Mouse (Mus musculus) erythroblast, embryonic 14.5 days (primary cell): ENCODE measurements around the gene Smug1. TPM values are rescaled to one million over a fixed set of nuclear protein-coding genes. Genes with fewer than 3 reads are reported as not detected.

Experiments
- H3K27me3 ChIP-seq: 2 replicates; pipeline ENCODE4 v1.6.1; 2012; ENCODE audit warnings: inconsistent platforms; ENCODE audit not compliant: control insufficient read depth
- H3K36me3 ChIP-seq: 2 replicates; pipeline ENCODE4 v1.6.1; 2012; ENCODE audit warnings: mild to moderate bottlenecking, inconsistent platforms; ENCODE audit not compliant: control insufficient read depth
- H3K4me1 ChIP-seq: 2 replicates; pipeline ENCODE4 v1.6.1; 2012; ENCODE audit warnings: inconsistent platforms; ENCODE audit not compliant: control insufficient read depth
- H3K4me3 ChIP-seq: replicated peaks from 2 replicates; pipeline ENCODE3; 2012; ENCODE audit warnings: moderate library complexity, mild to moderate bottlenecking, inconsistent platforms
- H3K9me3 ChIP-seq: 2 replicates; pipeline ENCODE4 v1.6.1; 2012; ENCODE audit warnings: low read length, inconsistent platforms, mixed read lengths; ENCODE audit not compliant: control insufficient read depth
- GATA1 ChIP-seq: IDR thresholded peaks from 2 replicates; pipeline ENCODE4 v1.6.1; 2012; ENCODE audit warnings: low read length, inconsistent platforms, mixed read lengths
- TAL1 ChIP-seq: IDR thresholded peaks from 3 replicates; pipeline ENCODE4 v1.6.1; 2012; ENCODE audit warnings: low read length, inconsistent platforms, mixed read lengths
- polyA plus RNA-seq: library from polyadenylated mRNA; stranded (reverse); fragments of >175 nt; gene quantifications from 2 replicates; pipeline ENCODE4 v1.2.3, GENCODE M21; 2012

The Smug1 gene
- polyA plus RNA-seq, 1 experiment = 0.19 TPM

DNA sequence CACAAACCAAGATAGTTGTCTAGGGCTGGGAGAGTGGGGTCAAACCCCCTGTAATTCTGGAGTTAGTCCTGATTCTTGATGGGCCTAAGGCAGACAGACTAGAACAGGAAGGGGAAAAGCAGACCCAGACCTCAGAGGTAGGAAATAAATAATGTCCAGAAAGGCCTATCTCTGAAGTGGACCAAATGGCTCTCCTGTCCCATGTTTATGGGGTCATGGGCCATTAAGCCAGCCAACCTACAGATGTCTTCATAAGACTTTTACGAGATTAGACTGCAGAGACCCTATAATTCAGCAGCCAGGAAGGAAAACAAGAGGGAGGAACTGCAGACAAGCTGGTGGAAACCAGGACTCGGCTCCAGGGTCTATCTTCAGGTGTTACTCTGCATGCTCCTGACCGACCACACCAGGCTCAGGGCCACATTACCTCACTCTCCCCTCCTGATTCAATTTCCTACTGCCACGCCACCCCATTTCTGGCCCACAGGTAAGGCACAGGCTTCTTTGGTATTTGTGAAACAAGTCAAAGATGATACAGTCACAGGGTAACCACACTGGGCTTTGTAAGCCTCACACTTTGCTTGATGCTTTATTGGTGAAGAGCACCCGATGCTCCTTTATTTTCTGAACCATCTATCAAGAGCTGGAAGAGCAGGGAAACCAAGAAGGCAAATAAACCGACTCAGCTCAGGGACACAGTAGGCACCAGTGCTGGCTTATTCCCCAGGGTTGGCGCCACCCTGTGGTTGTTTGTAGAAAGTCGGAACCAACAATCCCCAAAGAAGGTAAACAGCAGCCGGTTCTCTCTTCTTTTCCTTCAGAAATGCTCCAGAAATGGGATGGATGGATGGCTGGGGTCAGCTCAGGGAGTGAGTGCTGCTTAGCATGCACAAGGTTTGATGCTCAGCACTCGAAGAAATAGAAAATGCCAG lies 23.9 kb upstream of the Smug1 start:
- Histone ChIP-seq H3K9me3 (no peaks in the 10 kb centered on the region), H3K36me3 (peaks cover 68% of the 10 kb centered on the region), H3K27me3 (no peaks in the 10 kb centered on the region), H3K4me3 (no peak overlapping the region), H3K4me1 (no peaks in the 10 kb centered on the region)
- no peak for TF ChIP-seq GATA1
- no peak for TF ChIP-seq TAL1

DNA sequence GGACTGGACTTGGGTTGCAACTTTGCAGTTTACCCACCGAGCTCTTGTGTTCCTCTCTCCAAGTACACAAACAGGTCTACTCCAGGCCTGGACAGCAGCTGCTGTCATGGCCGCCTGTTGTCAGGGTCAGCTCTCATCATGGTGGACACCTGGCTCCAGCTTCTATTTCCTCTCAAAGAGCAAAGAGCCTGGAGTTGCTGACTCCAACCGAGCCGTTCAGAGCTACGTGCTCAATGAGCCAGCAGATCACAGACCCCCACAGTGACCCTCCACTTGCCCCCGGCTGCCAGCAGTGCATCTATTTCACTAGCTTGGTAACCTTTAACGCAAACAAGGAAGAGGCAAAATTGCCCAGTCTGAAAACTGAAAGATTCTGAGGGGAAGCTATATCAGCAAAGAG lies 23.2 kb upstream of the Smug1 start:
- TF ChIP-seq TAL1 (no peak), GATA1 (no peak)
- Histone ChIP-seq H3K9me3 (no peaks in the 10 kb centered on the region), H3K36me3 (peaks cover 61% of the 10 kb centered on the region), H3K27me3 (peaks cover 5% of the 10 kb centered on the region), H3K4me3 (no peak overlapping the region), H3K4me1 (no peaks in the 10 kb centered on the region)

DNA sequence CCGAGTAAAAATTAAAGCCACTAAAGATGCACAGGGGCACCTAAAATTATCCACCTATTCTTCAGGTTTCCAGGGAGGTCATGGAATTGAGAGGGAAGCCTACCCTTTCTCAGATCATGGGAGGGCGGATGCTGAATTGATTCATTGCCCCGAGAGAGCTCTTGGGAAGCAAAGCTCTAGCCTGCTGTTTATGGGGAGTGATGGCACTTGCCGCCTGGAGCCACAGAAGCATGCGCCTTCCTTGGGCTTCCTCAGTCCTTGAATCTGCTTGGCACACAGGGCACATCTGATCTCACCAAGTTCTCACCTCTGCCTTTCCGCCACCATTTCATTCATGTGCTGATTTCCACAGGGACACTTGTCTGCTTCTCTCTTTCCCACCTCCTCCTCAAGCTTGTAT lies 20.9 kb upstream of the Smug1 start:
- TF ChIP-seq GATA1 (no peak), TAL1 (no peak)
- peaks cover 11% of the 10 kb centered on the region for H3K4me1 ChIP-seq

DNA sequence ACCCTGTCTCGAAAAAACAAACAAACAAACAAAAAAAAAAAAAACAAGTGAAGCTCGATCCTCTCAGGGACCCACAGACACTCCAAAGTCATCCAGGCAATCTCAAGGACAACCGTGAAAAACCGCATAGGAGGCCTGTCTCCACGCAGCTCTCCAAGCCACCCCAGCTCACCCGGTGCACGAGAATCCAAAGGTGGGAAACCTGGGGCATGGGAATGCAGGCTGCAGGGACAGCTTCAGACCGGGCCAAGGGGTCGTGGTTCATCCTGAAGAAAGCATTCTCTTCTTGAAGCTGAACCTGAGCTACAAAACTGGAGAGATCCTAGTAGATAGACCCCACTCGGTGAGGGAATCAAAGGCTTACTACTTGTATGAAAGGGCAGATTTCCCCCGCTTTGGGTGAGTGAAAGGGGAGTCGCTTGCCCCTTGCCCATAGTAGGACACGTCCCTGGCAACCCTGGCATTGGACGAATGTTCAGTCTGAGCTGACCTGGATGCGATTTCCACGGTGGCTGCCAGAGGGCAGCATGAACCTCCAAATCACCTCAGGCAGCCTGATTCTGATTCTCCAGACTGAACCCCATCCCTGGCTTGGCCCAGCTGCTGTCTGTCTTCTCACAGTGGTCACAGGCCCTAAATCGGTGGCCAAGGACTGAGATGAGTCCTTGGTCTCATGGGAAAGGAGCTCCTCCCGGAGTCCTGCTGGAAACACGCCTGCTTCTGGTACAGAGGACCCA lies 18.7 kb upstream of the Smug1 start:
- peaks cover 2% of the 10 kb centered on the region; the same call in 1 of the 2 replicates for H3K9me3 ChIP-seq
- H3K27me3 ChIP-seq = peaks cover 50% of the 10 kb centered on the region
- TF ChIP-seq TAL1 = no peak
- no peak for TF ChIP-seq GATA1
- peaks cover 18% of the 10 kb centered on the region for H3K4me1 ChIP-seq
- no peak overlapping the region for H3K4me3 ChIP-seq
- H3K36me3 ChIP-seq = peaks cover 16% of the 10 kb centered on the region

More for the DNA sequence above, 20.9 kb upstream of the Smug1 start:
- Histone ChIP-seq H3K9me3 (peaks cover 2% of the 10 kb centered on the region; the same call in 1 of the 2 replicates), H3K4me3 (no peak overlapping the region), H3K27me3 (peaks cover 28% of the 10 kb centered on the region), H3K36me3 (peaks cover 38% of the 10 kb centered on the region)

DNA sequence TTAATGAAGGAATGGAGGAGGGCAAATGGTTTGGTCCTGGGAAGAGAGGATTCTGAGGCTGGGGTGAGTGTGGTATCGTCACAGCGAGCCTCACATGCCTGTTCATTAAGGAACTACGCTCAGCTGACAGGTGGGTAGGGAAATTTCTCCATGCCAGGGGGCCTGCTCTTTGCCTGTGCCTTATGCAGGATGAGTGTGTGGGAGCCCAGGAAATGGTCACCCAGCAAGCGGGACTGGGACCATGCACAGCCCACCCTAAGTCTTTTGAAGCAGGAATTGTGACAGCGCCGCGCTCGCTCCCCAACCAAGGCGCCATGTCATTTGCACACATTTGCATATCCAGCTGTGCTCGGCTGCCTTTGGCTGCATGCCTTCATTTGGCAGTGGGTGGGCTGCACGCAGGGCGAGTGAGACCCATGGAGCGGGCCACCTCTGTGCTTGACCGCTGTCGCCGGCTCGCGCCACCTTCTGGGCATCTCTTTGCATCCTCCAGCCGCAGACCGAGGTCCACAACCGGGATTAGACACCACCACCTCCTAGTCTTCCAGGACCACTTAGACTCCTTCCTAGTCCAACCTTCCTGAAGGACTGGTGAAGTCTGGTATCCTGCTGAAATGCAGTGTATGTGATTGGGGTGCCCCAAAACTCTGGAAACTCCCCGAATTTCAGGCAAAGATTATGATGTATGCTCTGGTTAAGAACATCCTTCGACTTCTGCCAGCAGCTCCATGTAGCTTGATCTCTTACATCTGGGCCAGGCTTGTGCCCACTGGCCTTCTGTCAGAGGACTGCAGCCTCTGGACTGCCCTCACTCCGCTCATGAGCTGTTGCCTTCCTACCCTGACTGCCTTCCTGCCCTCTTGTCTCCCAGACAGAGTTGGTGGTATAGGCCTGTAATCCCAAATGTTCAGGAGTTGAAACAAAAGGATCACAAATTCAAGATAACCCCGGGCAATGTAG lies 17.0 kb upstream of the Smug1 start:
- H3K36me3 ChIP-seq = peaks cover 3% of the 10 kb centered on the region
- H3K4me1 ChIP-seq = peaks cover 18% of the 10 kb centered on the region
- TF ChIP-seq TAL1 = no peak
- TF ChIP-seq GATA1 = no peak
- H3K9me3 ChIP-seq = peaks cover 2% of the 10 kb centered on the region; the same call in 1 of the 2 replicates
- H3K4me3 ChIP-seq = no peak overlapping the region
- peaks cover 67% of the 10 kb centered on the region for H3K27me3 ChIP-seq

DNA sequence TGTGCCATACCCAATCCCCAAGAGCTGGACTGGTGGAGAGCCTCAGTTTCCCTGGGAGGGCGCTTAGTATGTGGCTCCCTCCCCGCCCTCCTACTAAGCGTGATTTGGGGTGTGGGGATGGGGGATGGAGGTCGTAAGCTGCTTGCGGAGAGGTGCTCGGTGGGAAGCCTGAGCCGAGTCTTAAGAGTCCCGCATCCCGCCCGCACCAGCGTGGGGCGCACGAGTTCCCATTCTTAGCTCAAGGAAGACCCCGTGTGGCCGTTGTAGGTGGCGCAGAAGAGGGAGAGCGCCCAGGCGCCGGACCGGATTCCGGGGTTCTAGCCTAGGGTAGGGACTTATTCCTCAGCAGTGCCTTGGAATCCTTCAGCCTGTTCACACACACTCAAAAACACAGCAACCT lies 16.2 kb upstream of the Smug1 start:
- H3K9me3 ChIP-seq = peaks cover 2% of the 10 kb centered on the region; the same call in 1 of the 2 replicates
- H3K36me3 ChIP-seq = no peaks in the 10 kb centered on the region; the same call in 1 of the 2 replicates
- peaks cover 75% of the 10 kb centered on the region for H3K27me3 ChIP-seq
- TF ChIP-seq TAL1 (no peak), GATA1 (no peak)
- H3K4me1 ChIP-seq = peaks cover 18% of the 10 kb centered on the region
- H3K4me3 ChIP-seq = peak overlapping the region; percentile 12

DNA sequence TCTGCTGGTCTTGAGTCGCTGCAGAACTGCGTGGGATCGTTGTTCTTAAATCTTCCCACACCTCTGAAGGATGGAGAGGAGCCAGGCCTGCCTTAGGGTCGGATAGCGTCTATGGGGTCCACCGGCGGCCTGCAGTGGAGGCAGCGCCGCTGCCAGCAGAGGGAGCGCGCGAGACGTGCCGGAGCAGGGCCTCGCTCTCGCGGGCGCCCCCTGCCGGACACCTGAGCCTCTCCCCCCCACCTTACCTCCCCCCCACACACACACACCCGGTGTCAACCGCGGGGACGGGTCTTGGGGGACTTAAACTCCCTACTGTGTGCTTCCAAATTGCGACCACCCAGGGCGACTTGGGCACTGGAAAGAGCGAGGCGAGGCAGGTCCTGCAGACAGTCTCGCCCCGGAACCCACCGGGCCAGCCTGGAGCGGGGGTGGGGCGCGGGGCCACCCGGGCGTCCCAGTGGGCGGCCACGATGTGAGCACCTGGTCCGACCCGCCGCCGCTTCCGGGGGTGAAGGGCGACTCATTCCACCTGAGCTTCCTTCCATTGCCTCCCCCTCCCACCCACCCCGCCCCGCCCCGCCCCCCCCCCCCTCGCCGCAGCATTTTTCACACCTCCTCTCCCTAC lies 15.4 kb upstream of the Smug1 start:
- TF ChIP-seq GATA1 (no peak), TAL1 (no peak)
- peaks cover 83% of the 10 kb centered on the region for H3K27me3 ChIP-seq
- H3K4me1 ChIP-seq = peaks cover 20% of the 10 kb centered on the region
- H3K4me3 ChIP-seq = peak overlapping the region; percentile 50
- H3K9me3 ChIP-seq = peaks cover 2% of the 10 kb centered on the region; the same call in 1 of the 2 replicates
- no peaks in the 10 kb centered on the region for H3K36me3 ChIP-seq

DNA sequence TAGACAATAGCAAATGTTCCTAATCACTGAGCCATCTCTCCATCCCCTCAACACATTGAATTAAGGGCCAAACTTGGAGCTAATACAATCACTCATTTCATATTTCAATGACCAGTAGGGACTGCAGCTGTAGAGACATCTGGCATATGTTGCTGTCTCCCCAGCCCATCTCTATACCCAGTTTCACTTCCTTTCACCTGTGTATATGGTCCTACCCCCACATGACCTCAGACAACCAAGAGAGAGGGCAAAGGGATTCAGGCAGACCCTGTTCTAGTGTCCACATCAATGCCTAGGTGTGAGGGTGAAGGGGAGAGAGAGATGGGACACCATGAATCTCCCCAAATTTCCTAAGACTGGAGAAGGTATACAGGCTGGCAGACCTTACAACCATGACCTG lies 13.5 kb upstream of the Smug1 start:
- Histone ChIP-seq H3K4me3 (no peak overlapping the region), H3K9me3 (peaks cover 2% of the 10 kb centered on the region; the same call in 1 of the 2 replicates), H3K4me1 (peaks cover 22% of the 10 kb centered on the region), H3K36me3 (no peaks in the 10 kb centered on the region), H3K27me3 (peaks cover 98% of the 10 kb centered on the region)
- no peak for TF ChIP-seq TAL1
- TF ChIP-seq GATA1 = no peak
